Mouse (Mus musculus): Measurements from ENCODE around the gene Tnnc2.

Tnnc2 gene

DNA sequence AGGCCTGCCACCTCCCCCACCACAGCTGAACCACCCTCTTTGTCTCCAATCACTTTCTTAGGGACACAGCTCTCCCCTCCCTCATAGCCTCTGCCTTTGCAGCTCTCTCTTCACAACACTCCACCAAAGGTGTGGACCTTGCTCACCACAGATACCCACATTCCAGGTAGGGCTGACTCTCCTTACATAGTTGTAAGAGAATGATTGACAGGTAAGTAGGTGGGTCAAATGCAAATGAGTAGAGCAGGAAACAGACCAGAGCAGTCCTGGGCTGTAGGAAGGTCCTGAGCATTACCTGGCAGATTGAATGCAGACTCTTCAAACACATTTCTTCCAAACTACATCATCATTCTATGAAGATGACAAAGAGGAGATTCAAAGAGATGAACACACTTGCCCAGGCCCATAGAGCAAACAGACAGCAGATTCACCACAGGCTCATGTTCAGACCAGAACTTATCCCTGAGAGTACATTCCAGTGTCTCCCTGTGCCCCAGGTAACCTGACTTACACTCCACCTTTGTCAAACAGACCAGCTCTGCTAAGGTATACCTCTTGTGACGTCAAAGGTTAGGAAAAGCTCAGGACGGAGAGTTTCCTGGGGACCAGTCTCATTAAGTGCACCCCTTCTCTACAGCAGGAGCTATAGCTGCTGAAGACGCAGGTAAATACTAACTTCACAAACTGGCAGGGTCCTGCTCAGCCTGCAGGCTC, 42.2 kb downstream of the Tnnc2 start:
- DNase-seq (ENCODE audit: low spot score in 2 of 2): no peak

- no peak for DNase-seq (ENCODE audit: low spot score in 2 of 2)
Observed at GRCm38 (mm10) chr2:164735446-164735845, 44.3 kb downstream of the Tnnc2 start.

GRCm38 (mm10) chr2:164734839-164735238, 44.9 kb downstream of the Tnnc2 start:
- no peak for DNase-seq (ENCODE audit: low spot score in 2 of 2)

DNA sequence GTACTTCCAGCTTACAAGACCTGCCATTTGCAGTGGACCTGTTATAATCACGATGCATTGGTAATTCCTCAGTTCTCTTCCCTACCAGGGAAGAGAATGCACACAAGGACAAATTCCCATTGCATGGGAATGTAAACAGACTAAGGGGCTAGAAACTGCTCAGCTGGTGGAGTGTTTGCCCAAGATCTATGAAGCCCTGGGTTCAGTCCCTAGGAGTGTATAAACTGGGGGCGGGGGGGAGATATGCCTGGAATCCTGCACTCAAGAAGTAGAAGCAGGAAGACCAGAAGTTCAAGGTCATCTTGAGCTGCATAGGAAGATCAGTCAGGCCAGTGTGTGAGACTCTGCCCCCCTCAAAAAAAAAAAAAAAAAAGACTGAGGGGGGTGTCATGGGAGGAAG, 46.5 kb downstream of the Tnnc2 start:
- DNase-seq (ENCODE audit: low spot score in 2 of 2): no peak

DNA sequence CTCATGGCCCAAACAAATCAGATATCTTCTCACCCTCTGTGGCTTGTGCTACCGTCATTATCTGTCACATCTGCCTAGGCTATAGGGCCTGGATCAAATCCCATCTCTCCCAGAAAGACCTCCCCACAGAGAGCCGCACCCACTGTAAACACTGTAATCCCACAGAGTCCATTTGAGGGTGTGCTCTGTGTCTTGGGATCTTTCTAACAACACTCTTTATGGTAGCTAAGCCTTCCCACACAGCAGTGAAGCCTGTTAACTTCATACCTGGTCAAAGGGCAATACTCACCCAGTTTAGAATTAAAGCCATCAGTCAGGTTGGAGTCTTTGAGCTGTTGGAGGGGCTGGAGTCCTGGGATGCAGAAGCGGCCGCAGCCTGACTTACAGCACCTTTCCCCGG, 48.0 kb downstream of the Tnnc2 start:
- no peak for DNase-seq (ENCODE audit: low spot score in 2 of 2)
